25 mouse cellular contexts compared by ENCODE assay signal in genomic region chr16:63468851-63469250, GRCm38 (mm10).
DNase-seq lines count a peak whose midpoint lies in the region; TF ChIP-seq lines count a peak whose summit lies in the region.
"Had no signal": no experiment of that assay in that cellular context is flagged by ENCODE, and none has a peak within 500 bp of the region (broad histone marks: within the 10 kb centered on the region; RNA-seq: fewer than 3 reads in every experiment).

No protein-coding gene starts in this region.

- no peak for TF ChIP-seq CTCF in thymus, adult 2 months (IDR thresholded peaks at IDR 0.05; ENCODE audit: borderline replicate concordance, control insufficient read depth, extremely low read depth, insufficient read depth, low read length, poor library complexity)

- H3K4me3 ChIP-seq in ES-E14 (ENCODE audit: insufficient read depth in 1 of 2, low read depth in 1 of 2, low read length in 2 of 2, poor library complexity in 1 of 2, severe bottlenecking in 1 of 2): no peak overlapping the region
- no peak overlapping the region for H3K4me3 ChIP-seq in thymus, adult 2 months (ENCODE audit: control insufficient read depth, insufficient read depth, low read length)

- in situ Hi-C loops in ES-E14 (cut with MboI; ENCODE audit: low sequenced_read_pairs in 2 of 2, unreplicated experiment in 2 of 2): no loop called here

- TF ChIP-seq POLR2A in thymus, adult 2 months (IDR thresholded peaks at IDR 0.05; ENCODE audit: control insufficient read depth, extremely low read depth, insufficient read depth, low read length, poor library complexity): no peak

- H3K27me3 ChIP-seq in thymus, adult 2 months (ENCODE audit: control insufficient read depth, insufficient read depth, low read length): no peaks in the 10 kb centered on the region
- H3K27me3 ChIP-seq: CH12.LX, Patski had no signal

- no peaks in the 10 kb centered on the region for H3K36me3 ChIP-seq in ES-E14 (ENCODE audit: control insufficient read depth, insufficient read depth, low read length, poor library complexity, severe bottlenecking)
- H3K36me3 ChIP-seq in thymus, adult 2 months (ENCODE audit: control insufficient read depth, insufficient read depth, low read length): no peaks in the 10 kb centered on the region
- H3K36me3 ChIP-seq: G1E had no signal

- 96% methylated on average over 1 of the region's 1 CpGs for WGBS in thymus, adult 2 months

- DNase-seq in ES-CJ7 (ENCODE audit: low read depth, low spot score) (peak; percentile 53), ES-E14 (ENCODE audit: low read depth, low spot score) (peak; percentile 11), R1 (ENCODE audit: low read depth, low spot score) (peak; percentile 39), ZHBTc4 (ENCODE audit: low read depth, low spot score) (peak; percentile 56)
- DNase-seq in gastrocnemius, adult 8-10 months (ENCODE audit: low spot score in 2 of 2): no peak
- DNase-seq in thymus, adult 2 months: no peak
- no peak for DNase-seq in layer of hippocampus, adult 9-10 months (ENCODE audit: low spot score)
- DNase-seq in adrenal gland, adult 18-20 months (ENCODE audit: low spot score in 2 of 2): no peak
- DNase-seq: adrenal gland, adult 2 months; adrenal gland, adult 8-10 months; adrenal gland, postnatal 10 days; adrenal gland, postnatal 14 days; adrenal gland, postnatal 25 days; adrenal gland, postnatal 36 days; B cell, adult 2 months; cerebellum, adult 11 months; cerebellum, adult 11-12 months; cerebellum, adult 18-20 months; cerebellum, adult 2 months; cerebellum, adult 8-10 months; cerebellum, adult 9-10 months; cerebellum, adult 9-11 months had no signal

- H3K9ac ChIP-seq in ES-E14 (ENCODE audit: insufficient read depth, low read depth, low read length, poor library complexity, severe bottlenecking): no peak overlapping the region

- H3K27ac ChIP-seq in ES-E14 (ENCODE audit: insufficient read depth, low read depth, low read length, poor library complexity, severe bottlenecking): no peak overlapping the region
- H3K27ac ChIP-seq in thymus, adult 2 months (ENCODE audit: control insufficient read depth, insufficient read depth, low read length): no peak overlapping the region

- H3K9me3 ChIP-seq in ES-E14 (ENCODE audit: control insufficient read depth, insufficient read depth, low read depth, low read length): no peaks in the 10 kb centered on the region
- H3K9me3 ChIP-seq: G1E had no signal

- H3K4me1 ChIP-seq in ES-E14 (ENCODE audit: control insufficient read depth in 2 of 2, insufficient read depth in 2 of 2, low read length in 2 of 2, poor library complexity in 1 of 2): peaks cover 0 to 3% of the 10 kb centered on the region in 2 experiments; a peak in 1 of 4 replicates
- no peaks in the 10 kb centered on the region for H3K4me1 ChIP-seq in thymus, adult 2 months (replicated peaks; ENCODE audit: control insufficient read depth, insufficient read depth, low read length)

TF ChIP-seq in ES-E14, 5 proteins besides CTCF, POLR2A, EP300 and RAD21:
- TF ChIP-seq ZNF384 (IDR thresholded peaks at IDR 0.05; ENCODE audit: low read depth, low read length): no peak
- no peak for TF ChIP-seq ZC3H11A (IDR thresholded peaks at IDR 0.05; ENCODE audit: borderline replicate concordance, low read depth, low read length)
- no peak for TF ChIP-seq HCFC1 (IDR thresholded peaks at IDR 0.05; ENCODE audit: borderline replicate concordance, insufficient read depth, low read length)
- TF ChIP-seq MAFK (IDR thresholded peaks at IDR 0.05; ENCODE audit: insufficient read depth, low read depth, low read length): no peak
- TF ChIP-seq CHD2 (IDR thresholded peaks at IDR 0.05; ENCODE audit: low read depth, low read length): no peak

Comparison
In these comparisons a context has a peak if more than half of its experiments do, and no peak if none do; other contexts are left out.
1. DNase-seq: peak in ES-CJ7 (single experiment), ES-E14 (single experiment), R1 (single experiment) and ZHBTc4 (single experiment); none in gastrocnemius, adult 8-10 months (0 of 2), thymus, adult 2 months (single experiment), layer of hippocampus, adult 9-10 months (single experiment) and adrenal gland, adult 18-20 months (0 of 2).